ENCODE assay signal across 8 mouse cellular contexts in genomic region chr3:84952585-84953187, GRCm38 (mm10).
DNase-seq lines count a peak whose midpoint lies in the region; ATAC-seq and TF ChIP-seq lines count a peak whose summit lies in the region.

No protein-coding gene starts in this region.

- H3K36me3 ChIP-seq in kidney, embryonic 16.5 days (ENCODE audit: insufficient read depth, low read length), result no peaks in the 10 kb centered on the region
- H3K36me3 ChIP-seq in embryonic facial prominence, embryonic 10.5 days (replicated peaks), result no peaks in the 10 kb centered on the region
- no peaks in the 10 kb centered on the region for H3K36me3 ChIP-seq in hindbrain, embryonic 13.5 days
- no peaks in the 10 kb centered on the region for H3K36me3 ChIP-seq in myocyte (ENCODE audit: control insufficient read depth, insufficient read depth)

- DNase-seq in kidney, adult 8-10 months, result no peak
- DNase-seq in embryonic facial prominence, embryonic 10.5 days (ENCODE audit: low spot score), result no peak
- DNase-seq in adrenal gland, adult 18-20 months (ENCODE audit: low spot score in 2 of 2), result no peak
- DNase-seq in T-cell, adult 2 months (ENCODE audit: low spot score), result no peak
- no peak for DNase-seq in adrenal gland, adult 8-10 months

- peak overlapping the region; percentile 73 for H3K4me2 ChIP-seq in kidney, embryonic 16.5 days (replicated peaks; ENCODE audit: low read depth, low read length)
- peak overlapping the region; percentile 67 for H3K4me2 ChIP-seq in hindbrain, embryonic 13.5 days
- H3K4me2 ChIP-seq in myocyte (ENCODE audit: low read depth), result peak overlapping the region; percentile 95

- H3K27me3 ChIP-seq in kidney, embryonic 16.5 days (ENCODE audit: insufficient read depth, low read length), result no peaks in the 10 kb centered on the region
- H3K27me3 ChIP-seq in embryonic facial prominence, embryonic 10.5 days (replicated peaks; ENCODE audit: low read depth, poor library complexity, severe bottlenecking), result no peaks in the 10 kb centered on the region
- no peaks in the 10 kb centered on the region for H3K27me3 ChIP-seq in hindbrain, embryonic 13.5 days
- no peaks in the 10 kb centered on the region for H3K27me3 ChIP-seq in myocyte (ENCODE audit: control insufficient read depth, insufficient read depth, insufficient read length)

- peak overlapping the region; percentile 42 for H3K9ac ChIP-seq in kidney, embryonic 16.5 days (replicated peaks; ENCODE audit: low read length)
- H3K9ac ChIP-seq in hindbrain, embryonic 13.5 days, result peak overlapping the region; percentile 86

- ATAC-seq in kidney, embryonic 16.5 days (ENCODE audit: low FRiP score, low TSS enrichment), result no peak
- peak; percentile 53 for ATAC-seq in hindbrain, embryonic 13.5 days (ENCODE audit: low FRiP score)

- no peak overlapping the region for H3ac ChIP-seq in myocyte (ENCODE audit: control insufficient read depth, insufficient read length)

- H3K9me3 ChIP-seq in kidney, embryonic 16.5 days (ENCODE audit: low read length), result no peaks in the 10 kb centered on the region
- H3K9me3 ChIP-seq in embryonic facial prominence, embryonic 10.5 days, result no peaks in the 10 kb centered on the region
- no peaks in the 10 kb centered on the region for H3K9me3 ChIP-seq in hindbrain, embryonic 13.5 days

- H3K79me2 ChIP-seq in myocyte (ENCODE audit: control insufficient read depth, insufficient read depth), result peaks cover 12% of the 10 kb centered on the region

- H3K4me1 ChIP-seq in kidney, embryonic 16.5 days (ENCODE audit: insufficient read depth, low read length), result peaks cover 3% of the 10 kb centered on the region; the same call in 1 of the 2 replicates
- H3K4me1 ChIP-seq in embryonic facial prominence, embryonic 10.5 days, result peaks cover 15% of the 10 kb centered on the region
- H3K4me1 ChIP-seq in hindbrain, embryonic 13.5 days (replicated peaks), result peaks cover 10% of the 10 kb centered on the region

- H3K4me3 ChIP-seq in kidney, embryonic 16.5 days (ENCODE audit: low read length), result peak overlapping the region; percentile 46
- peak overlapping the region; percentile 55 for H3K4me3 ChIP-seq in embryonic facial prominence, embryonic 10.5 days
- H3K4me3 ChIP-seq in hindbrain, embryonic 13.5 days, result peak overlapping the region; percentile 58
- H3K4me3 ChIP-seq in myocyte, result peak overlapping the region; percentile 24

- WGBS in kidney, embryonic 16.5 days, result 55% methylated on average over 7 of the region's 7 CpGs
- 82% methylated on average over 7 of the region's 7 CpGs for WGBS in embryonic facial prominence, embryonic 10.5 days
- 48% methylated on average over 7 of the region's 7 CpGs for WGBS in hindbrain, embryonic 13.5 days

- no peak for TF ChIP-seq POLR2A in myocyte (IDR thresholded peaks at IDR 0.05; ENCODE audit: insufficient read length, low read depth)

- H3K27ac ChIP-seq in kidney, embryonic 16.5 days (ENCODE audit: low read length), result peak overlapping the region; percentile 57; the same call in 1 of the 2 replicates
- peak overlapping the region; percentile 74 for H3K27ac ChIP-seq in embryonic facial prominence, embryonic 10.5 days (replicated peaks)
- peak overlapping the region; percentile 93 for H3K27ac ChIP-seq in hindbrain, embryonic 13.5 days

TF ChIP-seq in myocyte, 11 proteins besides CTCF, POLR2A, EP300 and RAD21:
- no peak for TF ChIP-seq MYOG (IDR thresholded peaks at IDR 0.05; ENCODE audit: control insufficient read depth in 1 of 3, insufficient read depth in 1 of 3, insufficient read length in 2 of 3, low read depth in 2 of 3)
- no peak for TF ChIP-seq CEBPB (IDR thresholded peaks at IDR 0.05; ENCODE audit: insufficient read depth, poor library complexity, severe bottlenecking)
- TF ChIP-seq E2F4 (IDR thresholded peaks at IDR 0.05; ENCODE audit: insufficient read depth), result no peak
- no peak for TF ChIP-seq POLR2AphosphoS2 (IDR thresholded peaks at IDR 0.05; ENCODE audit: insufficient read length, low read depth)
- no peak for TF ChIP-seq SRF (IDR thresholded peaks at IDR 0.05; ENCODE audit: control insufficient read depth, insufficient read length, low read depth)
- TF ChIP-seq MYOD1 (IDR thresholded peaks at IDR 0.05; ENCODE audit: control insufficient read depth in 1 of 3, insufficient read length in 2 of 3, low read depth in 2 of 3), result no peak
- TF ChIP-seq USF1 (IDR thresholded peaks at IDR 0.05; ENCODE audit: low read depth), result no peak
- TF ChIP-seq REST (IDR thresholded peaks at IDR 0.05; ENCODE audit: insufficient read depth, insufficient read length), result no peak
